In the genomic region with DNA sequence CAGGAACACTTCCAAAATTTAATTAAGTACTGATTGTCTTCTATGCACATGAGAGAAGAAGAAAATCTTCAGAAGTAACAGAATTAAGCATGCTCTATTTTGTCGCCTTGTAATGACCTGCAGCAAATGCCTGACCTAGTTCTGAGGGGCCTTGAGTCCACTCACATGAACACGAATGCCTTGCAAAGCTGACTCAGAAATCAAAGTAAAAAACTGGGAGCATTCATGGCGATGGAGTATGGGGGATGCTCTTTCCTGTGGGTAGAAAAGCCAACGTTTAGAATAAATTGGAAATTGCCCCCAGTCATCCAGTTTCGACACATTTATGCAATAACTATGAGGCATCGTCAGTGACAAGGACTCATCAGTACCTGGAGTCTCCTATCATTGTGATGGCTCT, we compare ENCODE assay signal across 22 mouse cellular contexts.
DNase-seq lines count a peak whose midpoint lies in the region; ATAC-seq and TF ChIP-seq lines count a peak whose summit lies in the region.
"Had no signal": no experiment of that assay in that cellular context is flagged by ENCODE, and none has a peak within 500 bp of the region (broad histone marks: within the 10 kb centered on the region; RNA-seq: fewer than 3 reads in every experiment).

No protein-coding gene starts in this region.

- no peak for TF ChIP-seq CTCF in midbrain, postnatal 0 days (IDR thresholded peaks at IDR 0.05)

- H3K4me1 ChIP-seq in midbrain, embryonic 11.5 days (ENCODE audit: control insufficient read depth, insufficient read depth, low read length), result no peaks in the 10 kb centered on the region
- no peaks in the 10 kb centered on the region for H3K4me1 ChIP-seq in midbrain, postnatal 0 days (ENCODE audit: insufficient read depth, low read length)
- H3K4me1 ChIP-seq: embryonic facial prominence, embryonic 10.5 days; embryonic facial prominence, embryonic 12.5 days; forebrain, embryonic 13.5 days; forebrain, embryonic 15.5 days had no signal

- WGBS in midbrain, embryonic 11.5 days, result 84% methylated on average over 6 of the region's 6 CpGs
- WGBS in midbrain, postnatal 0 days, result 71% methylated on average over 6 of the region's 6 CpGs

- no peak overlapping the region for H3K9ac ChIP-seq in midbrain, embryonic 11.5 days (ENCODE audit: low read length)
- H3K9ac ChIP-seq in midbrain, postnatal 0 days (replicated peaks; ENCODE audit: low read length, poor library complexity, severe bottlenecking), result no peak overlapping the region
- H3K9ac ChIP-seq: embryonic facial prominence, embryonic 12.5 days; forebrain, embryonic 13.5 days; forebrain, embryonic 15.5 days; forebrain, postnatal 0 days had no signal

- H3K27me3 ChIP-seq in midbrain, embryonic 11.5 days (ENCODE audit: control insufficient read depth, insufficient read depth, low read length), result no peaks in the 10 kb centered on the region
- H3K27me3 ChIP-seq in midbrain, postnatal 0 days (ENCODE audit: insufficient read depth, low read length), result no peaks in the 10 kb centered on the region
- H3K27me3 ChIP-seq: CH12.LX; embryonic facial prominence, embryonic 12.5 days; forebrain, embryonic 13.5 days; forebrain, embryonic 15.5 days had no signal

- no peak overlapping the region for H3K27ac ChIP-seq in midbrain, embryonic 11.5 days (ENCODE audit: low read depth, low read length)
- H3K27ac ChIP-seq in midbrain, postnatal 0 days (ENCODE audit: low read depth, low read length), result no peak overlapping the region
- H3K27ac ChIP-seq: embryonic facial prominence, embryonic 10.5 days; embryonic facial prominence, embryonic 12.5 days; forebrain, embryonic 13.5 days; forebrain, embryonic 15.5 days had no signal

- H3K4me3 ChIP-seq in midbrain, embryonic 11.5 days (ENCODE audit: low read depth, low read length), result no peak overlapping the region
- no peak overlapping the region for H3K4me3 ChIP-seq in midbrain, postnatal 0 days (ENCODE audit: low read depth, low read length)
- H3K4me3 ChIP-seq: embryonic facial prominence, embryonic 10.5 days; embryonic facial prominence, embryonic 12.5 days; forebrain, embryonic 13.5 days; forebrain, embryonic 15.5 days had no signal

- H3K9me3 ChIP-seq in midbrain, embryonic 11.5 days (ENCODE audit: control insufficient read depth, low read length), result no peaks in the 10 kb centered on the region
- no peaks in the 10 kb centered on the region for H3K9me3 ChIP-seq in midbrain, postnatal 0 days (ENCODE audit: low read length)
- H3K9me3 ChIP-seq: embryonic facial prominence, embryonic 10.5 days; embryonic facial prominence, embryonic 12.5 days; forebrain, embryonic 13.5 days; forebrain, embryonic 15.5 days; G1E had no signal

- DNase-seq in adrenal gland, adult 2 months, result peak; percentile 33
- no peak for DNase-seq in adrenal gland, postnatal 10 days
- peak; percentile 77 for DNase-seq in midbrain, embryonic 11.5 days (ENCODE audit: low spot score, missing footprints)
- no peak for DNase-seq in midbrain, postnatal 0 days (ENCODE audit: low spot score)
- DNase-seq in retina, adult 2 months (ENCODE audit: low read depth, low spot score), result peak; percentile 6
- DNase-seq in retina, postnatal 1 day, result peak; percentile 69
- DNase-seq in cerebellum, adult 9-10 months, result no peak
- DNase-seq in embryo, embryonic 11 days, result no peak
- DNase-seq: adrenal gland, postnatal 14 days; B cell, adult 2 months; cerebellum, adult 11-12 months; cerebellum, adult 9-11 months; cerebellum, postnatal 14 days; cerebellum, postnatal 36 days; forebrain, postnatal 0 days had no signal

- H3K36me3 ChIP-seq in midbrain, embryonic 11.5 days (ENCODE audit: control insufficient read depth, insufficient read depth, low read length), result no peaks in the 10 kb centered on the region
- H3K36me3 ChIP-seq in midbrain, postnatal 0 days (ENCODE audit: insufficient read depth, low read length), result no peaks in the 10 kb centered on the region
- H3K36me3 ChIP-seq: embryonic facial prominence, embryonic 10.5 days; embryonic facial prominence, embryonic 12.5 days; forebrain, embryonic 15.5 days; G1E had no signal

- H3K4me2 ChIP-seq in midbrain, embryonic 11.5 days, result no peak overlapping the region
- no peak overlapping the region for H3K4me2 ChIP-seq in midbrain, postnatal 0 days (ENCODE audit: low read depth, low read length, poor library complexity, severe bottlenecking)
- H3K4me2 ChIP-seq: embryonic facial prominence, embryonic 12.5 days; forebrain, embryonic 13.5 days; forebrain, embryonic 15.5 days had no signal

- no peak for ATAC-seq in midbrain, embryonic 11.5 days (ENCODE audit: low FRiP score)
- ATAC-seq in midbrain, postnatal 0 days (ENCODE audit: low FRiP score), result no peak
- ATAC-seq: CD4-positive, CD25-positive, alpha-beta regulatory T cell, adult 4 months; forebrain, embryonic 13.5 days; forebrain, embryonic 15.5 days; forebrain, postnatal 0 days had no signal

Comparison
In these comparisons a context has a peak if more than half of its experiments do, and no peak if none do; other contexts are left out.
1. DNase-seq: peak in adrenal gland, adult 2 months (single experiment), midbrain, embryonic 11.5 days (single experiment), retina, adult 2 months (single experiment) and retina, postnatal 1 day (single experiment); none in adrenal gland, postnatal 10 days (single experiment), midbrain, postnatal 0 days (single experiment), cerebellum, adult 9-10 months (single experiment) and embryo, embryonic 11 days (single experiment).